Mouse (Mus musculus) ES-E14 (cell line): ENCODE results near the gene Arap2. TPM values are rescaled to one million over a fixed set of nuclear protein-coding genes. Genes with fewer than 3 reads are reported as not detected.

Experiments
- DNase-seq: peaks from one replicate; pipeline ENCODE4 v3.0.0-alpha.2; 2013; ENCODE audit warnings: low read depth, low spot score
- H3K27ac ChIP-seq: 2 replicates; pipeline ENCODE4 v1.5.1; 2012; ENCODE audit warnings: low read depth, mild to moderate bottlenecking, low read length, moderate library complexity, mixed read lengths; ENCODE audit not compliant: poor library complexity, insufficient read depth, severe bottlenecking
- H3K36me3 ChIP-seq: 2 replicates; pipeline ENCODE4 v1.6.1; 2012; ENCODE audit warnings: mild to moderate bottlenecking, low read length, moderate library complexity, mixed read lengths; ENCODE audit not compliant: control insufficient read depth, poor library complexity, insufficient read depth, severe bottlenecking
- H3K4me1 ChIP-seq, 2 experiments: fragments of 150-350 bp in 1 of 2; sonication (generic) in 1 of 2; 2 replicates each; pipeline ENCODE4 v1.6.1; 2012; ENCODE audit warnings: low read length in 2 of 2, mild to moderate bottlenecking in 1 of 2, mixed read lengths in 1 of 2; ENCODE audit not compliant: control insufficient read depth in 2 of 2, insufficient read depth in 2 of 2, poor library complexity in 1 of 2
- H3K4me3 ChIP-seq, 2 experiments: fragments of 150-350 bp in 1 of 2; sonication (generic) in 1 of 2; 2 replicates each; pipeline ENCODE4 v1.5.1; 2012; ENCODE audit warnings: low read length in 2 of 2, low read depth in 1 of 2, mild to moderate bottlenecking in 1 of 2, mixed read lengths in 1 of 2; ENCODE audit not compliant: insufficient read depth in 1 of 2, poor library complexity in 1 of 2, severe bottlenecking in 1 of 2
- H3K9ac ChIP-seq: 2 replicates; pipeline ENCODE4 v1.6.1; 2012; ENCODE audit warnings: low read depth, mild to moderate bottlenecking, low read length, mixed read lengths; ENCODE audit not compliant: poor library complexity, insufficient read depth, severe bottlenecking
- H3K9me3 ChIP-seq: fragments of 150-350 bp; sonication (generic); 2 replicates; pipeline ENCODE4 v1.6.1; 2012; ENCODE audit warnings: low read depth, mild to moderate bottlenecking, low read length; ENCODE audit not compliant: control insufficient read depth, insufficient read depth
- CHD2 ChIP-seq: IDR thresholded peaks from 2 replicates; pipeline ENCODE4 v1.6.1; 2014; ENCODE audit warnings: mild to moderate bottlenecking, low read depth, low read length, inconsistent platforms
- HCFC1 ChIP-seq: IDR thresholded peaks from 2 replicates; pipeline ENCODE4 v1.6.1; 2012; ENCODE audit warnings: low read length, inconsistent platforms, borderline replicate concordance; ENCODE audit not compliant: insufficient read depth
- MAFK ChIP-seq: IDR thresholded peaks from 2 replicates; pipeline ENCODE4 v1.6.1; 2014; ENCODE audit warnings: mild to moderate bottlenecking, low read depth, low read length, inconsistent platforms; ENCODE audit not compliant: insufficient read depth
- ZC3H11A ChIP-seq: IDR thresholded peaks from 2 replicates; pipeline ENCODE4 v1.6.1; 2012; ENCODE audit warnings: low read depth, mild to moderate bottlenecking, inconsistent platforms, low read length, borderline replicate concordance
- ZNF384 ChIP-seq: IDR thresholded peaks from 2 replicates; pipeline ENCODE4 v1.6.1; 2012; ENCODE audit warnings: low read depth, low read length, inconsistent platforms
- in situ Hi-C, 2 experiments: fragments of 600-800 bp; cut with MboI; formaldehyde crosslinking; loops; one replicate each; pipeline ENCODE4 v1.15.1; 2025; ENCODE audit warnings: low sequenced_read_pairs in 2 of 2, inconsistent platforms in 1 of 2; ENCODE audit not compliant: unreplicated experiment in 2 of 2
- total RNA-seq: library from RNA; depleted of rRNA; stranded (reverse); fragments of 300-350 nt; gene quantifications from 2 replicates; pipeline ENCODE4 v1.2.3, GENCODE M21; 2012

Arap2 gene
- total RNA-seq, 1 experiment = 11.1 TPM

DNA sequence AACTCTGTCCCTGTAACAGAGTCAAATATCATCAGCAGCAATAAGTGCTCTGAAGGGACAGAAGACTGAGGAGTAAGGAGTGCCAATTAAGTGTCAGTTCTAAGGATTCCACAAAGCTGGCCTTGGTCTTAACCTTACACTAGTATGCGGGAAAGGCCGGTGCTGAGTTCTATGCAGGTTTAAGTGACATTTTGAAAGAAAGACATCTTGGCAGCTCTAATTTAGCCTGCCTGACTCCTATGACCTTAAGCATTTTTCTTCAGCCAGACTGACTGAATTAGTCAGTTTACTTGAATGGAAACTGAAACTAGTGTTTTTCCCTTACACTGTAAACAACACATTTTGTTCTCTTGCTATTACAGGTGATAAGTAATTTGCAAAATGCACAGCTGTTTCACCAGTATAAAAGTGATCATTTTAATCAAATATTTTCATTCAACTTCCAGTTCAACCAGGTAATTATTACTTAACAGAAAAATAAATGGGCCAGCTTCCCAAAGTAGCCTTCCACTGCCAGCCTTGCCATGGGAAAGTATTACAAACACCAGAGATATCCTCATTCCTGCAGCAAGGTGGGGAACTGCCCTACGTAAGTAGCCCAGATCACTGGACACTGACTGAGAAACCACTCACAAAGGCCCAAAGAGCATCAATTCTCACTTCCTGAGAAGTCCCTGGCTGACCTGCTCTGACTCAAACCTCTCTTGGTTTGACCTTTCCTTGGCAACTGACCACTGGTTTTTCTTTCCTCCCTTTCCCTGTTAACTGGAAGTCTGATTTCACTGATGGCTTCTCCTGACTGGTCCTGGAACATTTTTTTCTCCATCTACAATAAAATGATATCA lies 42.5 kb downstream of the Arap2 start:
- Histone ChIP-seq H3K9me3 (no peaks in the 10 kb centered on the region), H3K36me3 (no peaks in the 10 kb centered on the region), H3K4me3 (no peak overlapping the region), H3K4me1 (no peaks in the 10 kb centered on the region), H3K9ac (no peak overlapping the region), H3K27ac (no peak overlapping the region)
- TF ChIP-seq ZC3H11A = no peak
- TF ChIP-seq ZNF384 = no peak
- TF ChIP-seq CHD2 = no peak
- TF ChIP-seq HCFC1 = no peak
- no peak for TF ChIP-seq MAFK
- in situ Hi-C loops = no loop called here
- no peak for DNase-seq

GRCm38 (mm10) chr5:62716468-62716867 lies 49.5 kb downstream of the Arap2 start:
- no peak for DNase-seq
- Histone ChIP-seq H3K36me3 (no peaks in the 10 kb centered on the region), H3K9me3 (no peaks in the 10 kb centered on the region), H3K27ac (no peak overlapping the region), H3K4me1 (no peaks in the 10 kb centered on the region), H3K9ac (no peak overlapping the region), H3K4me3 (no peak overlapping the region)
- in situ Hi-C loops = no loop called here
- TF ChIP-seq HCFC1 (no peak), ZC3H11A (no peak), ZNF384 (no peak), CHD2 (no peak), MAFK (no peak)

DNA sequence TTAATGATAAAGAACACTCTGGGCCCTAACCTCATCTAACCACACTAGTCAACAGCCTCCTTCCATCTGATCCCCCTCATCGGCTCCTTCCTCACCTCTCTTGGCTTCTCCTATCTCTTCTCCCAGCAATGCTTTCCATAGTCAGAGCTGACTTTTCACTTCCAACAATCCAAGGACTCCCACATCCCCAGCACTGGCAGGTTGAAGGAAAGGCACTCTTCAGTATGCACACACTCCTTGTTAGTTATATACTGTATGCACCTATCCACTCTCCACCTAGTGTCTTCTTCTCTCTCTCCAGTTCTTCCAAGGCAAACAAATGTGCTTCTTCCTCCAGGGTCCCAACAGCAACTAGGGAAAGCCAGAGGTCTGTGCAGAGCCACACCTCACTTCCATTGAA lies 50.0 kb downstream of the Arap2 start:
- H3K9me3 ChIP-seq = no peaks in the 10 kb centered on the region
- H3K9ac ChIP-seq = no peak overlapping the region
- H3K4me1 ChIP-seq = no peaks in the 10 kb centered on the region
- H3K4me3 ChIP-seq = no peak overlapping the region
- DNase-seq = no peak
- TF ChIP-seq CHD2 (no peak), MAFK (no peak), ZC3H11A (no peak), ZNF384 (no peak), HCFC1 (no peak)
- no peak overlapping the region for H3K27ac ChIP-seq
- H3K36me3 ChIP-seq = no peaks in the 10 kb centered on the region
- in situ Hi-C loops = no loop called here

- Histone ChIP-seq H3K9ac (no peak overlapping the region), H3K4me3 (no peak overlapping the region), H3K4me1 (no peaks in the 10 kb centered on the region), H3K36me3 (no peaks in the 10 kb centered on the region), H3K27ac (no peak overlapping the region), H3K9me3 (no peaks in the 10 kb centered on the region)
- in situ Hi-C loops = no loop called here
- TF ChIP-seq CHD2 (no peak), MAFK (no peak), ZNF384 (no peak), HCFC1 (no peak), ZC3H11A (no peak)
- DNase-seq = no peak
Observed at GRCm38 (mm10) chr5:62715436-62715835, 50.5 kb downstream of the Arap2 start.
